Mouse (Mus musculus): Measurements from ENCODE around the gene Lpp. TPM values are rescaled to one million over a fixed set of nuclear protein-coding genes. Genes with fewer than 3 reads are reported as not detected.
A peak's percentile ranks its signal among the peaks of the same experiment; 100 is the strongest.

The Lpp gene
- total RNA-seq, 4 experiments from 2014 or later, result 6.2 to 7.6 (median 6.8) TPM

DNA sequence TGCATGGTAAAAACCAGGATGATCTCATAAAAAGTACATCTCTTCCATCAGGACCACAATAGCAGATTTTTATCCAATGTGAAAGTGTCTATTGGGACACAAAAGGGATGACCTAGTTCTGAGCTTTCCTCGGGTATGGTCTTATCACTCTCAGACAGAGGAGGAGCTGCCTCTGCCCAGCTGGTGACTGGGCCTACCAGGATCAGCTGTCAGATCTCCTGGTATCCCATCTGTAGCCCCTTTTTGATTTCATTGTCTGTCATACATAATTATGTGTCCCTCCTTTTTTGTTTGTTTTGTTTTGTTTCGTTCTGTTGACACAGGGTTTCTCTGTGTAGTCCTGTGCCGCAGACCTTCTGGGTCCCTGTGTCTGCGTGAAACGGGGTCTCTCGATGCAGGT is 644.1 kb downstream of the Lpp start:
- DNase-seq (ENCODE audit: low spot score in 2 of 2), result no peak

DNA sequence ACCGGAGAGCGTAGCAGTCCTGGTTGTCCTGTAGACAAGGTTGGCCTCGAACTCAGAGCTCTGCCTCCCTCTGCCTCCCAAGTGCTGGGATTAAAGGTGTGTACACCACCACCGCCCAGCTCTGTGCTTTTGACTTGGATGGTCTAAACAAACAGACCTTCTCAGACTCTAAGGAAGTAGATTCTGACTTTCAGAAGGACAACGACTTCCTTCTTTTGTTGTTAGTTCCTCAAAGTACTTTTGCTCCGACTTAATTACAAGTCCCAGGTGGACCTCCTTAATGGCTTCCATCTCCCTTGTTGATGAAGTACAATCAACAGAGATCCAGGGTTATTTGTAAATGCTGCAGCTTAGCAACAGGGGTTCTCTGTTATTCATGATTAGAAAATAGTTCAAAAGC is 645.2 kb downstream of the Lpp start:
- DNase-seq (ENCODE audit: low spot score in 2 of 2), result no peak

GRCm38 (mm10) chr16:25039904-25040303 is 646.6 kb downstream of the Lpp start:
- DNase-seq (ENCODE audit: low spot score in 2 of 2), result peak in 1 of 2 experiments; percentile 81

DNA sequence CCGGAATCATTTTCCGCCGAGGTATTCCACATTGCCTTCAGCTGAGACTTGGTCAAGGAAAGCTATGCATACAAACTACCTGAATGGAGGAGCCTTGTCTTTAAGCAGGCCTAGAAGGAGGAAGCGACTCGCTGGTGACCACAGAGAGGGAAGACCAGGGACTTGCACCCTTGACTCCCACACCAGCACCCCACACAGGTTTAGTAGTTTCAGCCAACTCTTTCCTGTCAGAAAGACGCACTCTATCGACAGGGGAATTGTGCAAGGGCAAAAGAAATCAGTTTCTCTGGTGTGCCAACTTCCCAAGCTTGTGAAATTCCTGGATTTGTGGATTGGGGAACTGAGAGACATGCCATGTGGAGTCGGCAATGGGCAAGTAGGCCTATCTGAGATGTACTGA is 647.9 kb downstream of the Lpp start:
- DNase-seq (ENCODE audit: low spot score in 2 of 2), result no peak

- DNase-seq (ENCODE audit: low spot score in 2 of 2), result peak in 1 of 2 experiments; percentile 44
These were observed 648.7 kb downstream of the Lpp start for GRCm38 (mm10) chr16:25041855-25042529.

Small RNA genes lying within 50 kb of the gene (microRNA-seq; reads per million reads assigned to microRNA genes)
- 442 to 757 reads per million in 2 experiments for gene Mir28a
